Mouse (Mus musculus) neural tube, embryonic 11.5 days (tissue): ENCODE measurements at regions not wholly inside any gene's neighbourhood (a gene's known extent, or its start where the extent isn't known, plus 50 kb on each side); places are given as distances from the start of the nearest gene placed in this dataset.

Experiments
- ATAC-seq: fragments of 200-750 bp; cut with Nextera tagmentation; 2 replicates; pipeline ENCODE4 v1.8.0; 2017; ENCODE audit warnings: moderate number of reproducible peaks, mild to moderate bottlenecking, moderate TSS enrichment, moderate library complexity; ENCODE audit not compliant: insufficient read depth, low FRiP score, low TSS enrichment
- DNase-seq: peaks from one replicate; pipeline ENCODE4 v3.0.0-alpha.2; 2015; ENCODE audit warnings: low spot score
- H3K27ac ChIP-seq: fragments of 300-500 bp; sonication (generic); 2 replicates; pipeline ENCODE4 v1.5.1; 2014; ENCODE audit warnings: low read depth, mild to moderate bottlenecking, low read length
- H3K27me3 ChIP-seq: fragments of 300-500 bp; sonication (generic); 2 replicates; pipeline ENCODE4 v1.6.1; 2014; ENCODE audit warnings: mild to moderate bottlenecking, low read length, mixed read lengths; ENCODE audit not compliant: control insufficient read depth, insufficient read depth
- H3K36me3 ChIP-seq: fragments of 300-500 bp; sonication (generic); 2 replicates; pipeline ENCODE4 v1.6.1; 2014; ENCODE audit warnings: mild to moderate bottlenecking, low read length, moderate library complexity, mixed read lengths; ENCODE audit not compliant: control insufficient read depth, insufficient read depth
- H3K4me1 ChIP-seq: fragments of 300-500 bp; sonication (generic); 2 replicates; pipeline ENCODE4 v1.6.1; 2014; ENCODE audit warnings: low read length, mixed read lengths; ENCODE audit not compliant: control insufficient read depth, insufficient read depth
- H3K4me2 ChIP-seq: fragments of 300-500 bp; sonication (generic); 2 replicates; pipeline ENCODE4 v1.6.1; 2014; ENCODE audit warnings: low read depth, mild to moderate bottlenecking, moderate library complexity
- H3K4me3 ChIP-seq: fragments of 300-500 bp; sonication (generic); 2 replicates; pipeline ENCODE4 v1.5.1; 2014; ENCODE audit warnings: low read depth, low read length
- H3K9ac ChIP-seq: fragments of 300-500 bp; sonication (generic); 2 replicates; pipeline ENCODE4 v1.6.1; 2014; ENCODE audit warnings: mild to moderate bottlenecking, low read length
- H3K9me3 ChIP-seq: fragments of 300-500 bp; sonication (generic); 2 replicates; pipeline ENCODE4 v1.6.1; 2016; ENCODE audit warnings: low read length; ENCODE audit not compliant: control insufficient read depth
- WGBS: fragments of 180-500 bp; shearing (Covaris S2); extraction: QIAGEN DNeasy Blood & Tissue Kit; methylation state at CpG from one replicate; pipeline ENCODE4 v1.1.7; 2014; 5-methylcytosine and 5-hydroxymethylcytosine counted together

- H3K36me3 ChIP-seq = no peaks in the 10 kb centered on the region
- ATAC-seq = no peak
- WGBS = 69% methylated on average over 1 of the region's 1 CpGs
Measured at GRCm38 (mm10) chr5:126217746-126218145, 686.2 kb downstream of the Tmem132b start.

GRCm38 (mm10) chr5:126223696-126224095 is 692.1 kb downstream of the Tmem132b start:
- no peak for ATAC-seq
- 0 out of 2 replicates have a peak, but pooled peaks cover 2% of the 10 kb centered on the region for H3K27me3 ChIP-seq
- no peaks in the 10 kb centered on the region for H3K36me3 ChIP-seq
- H3K9me3 ChIP-seq = no peaks in the 10 kb centered on the region
- H3K27ac ChIP-seq = no peak overlapping the region
- H3K4me2 ChIP-seq = no peak overlapping the region
- no peaks in the 10 kb centered on the region for H3K4me1 ChIP-seq
- DNase-seq = no peak
- WGBS = 94% methylated on average over 3 of the region's 3 CpGs
- H3K4me3 ChIP-seq = no peak overlapping the region
- H3K9ac ChIP-seq = no peak overlapping the region

More at GRCm38 (mm10) chr5:126217746-126218145, 686.2 kb downstream of the Tmem132b start:
- no peak for DNase-seq
- Histone ChIP-seq H3K27ac (no peak overlapping the region), H3K9me3 (no peaks in the 10 kb centered on the region), H3K4me1 (no peaks in the 10 kb centered on the region), H3K4me3 (no peak overlapping the region), H3K27me3 (0 out of 2 replicates have a peak, but pooled peaks cover 2% of the 10 kb centered on the region), H3K4me2 (no peak overlapping the region), H3K9ac (no peak overlapping the region)

- DNase-seq (no peak), ATAC-seq (no peak)
- no peak overlapping the region for H3K4me2 ChIP-seq
- 68% methylated on average over 4 of the region's 4 CpGs for WGBS
- H3K27me3 ChIP-seq = no peaks in the 10 kb centered on the region
- no peak overlapping the region for H3K9ac ChIP-seq
- H3K4me1 ChIP-seq = no peaks in the 10 kb centered on the region
- H3K9me3 ChIP-seq = no peaks in the 10 kb centered on the region
- H3K36me3 ChIP-seq = no peaks in the 10 kb centered on the region
- H3K4me3 ChIP-seq = no peak overlapping the region
- no peak overlapping the region for H3K27ac ChIP-seq
Measured at GRCm38 (mm10) chr5:126230768-126231167, 699.2 kb downstream of the Tmem132b start.

GRCm38 (mm10) chr5:126238071-126238470 is 706.5 kb downstream of the Tmem132b start:
- Histone ChIP-seq H3K27ac (no peak overlapping the region), H3K4me1 (no peaks in the 10 kb centered on the region)
- DNase-seq = no peak

GRCm38 (mm10) chr5:126245776-126246175 is 714.2 kb downstream of the Tmem132b start:
- Histone ChIP-seq H3K4me1 (no peaks in the 10 kb centered on the region), H3K9ac (no peak overlapping the region), H3K27ac (no peak overlapping the region), H3K4me2 (no peak overlapping the region), H3K36me3 (no peaks in the 10 kb centered on the region), H3K4me3 (no peak overlapping the region), H3K9me3 (no peaks in the 10 kb centered on the region), H3K27me3 (no peaks in the 10 kb centered on the region)
- DNase-seq (no peak), ATAC-seq (no peak)
- 87% methylated on average over 2 of the region's 2 CpGs for WGBS

More at GRCm38 (mm10) chr5:126238071-126238470, 706.5 kb downstream of the Tmem132b start:
- no peak for ATAC-seq
- H3K9me3 ChIP-seq = no peaks in the 10 kb centered on the region
- no peaks in the 10 kb centered on the region for H3K36me3 ChIP-seq
- 72% methylated on average over 3 of the region's 3 CpGs for whole genome bisulfite sequencing
- H3K27me3 ChIP-seq = no peaks in the 10 kb centered on the region
- no peak overlapping the region for H3K9ac ChIP-seq
- H3K4me3 ChIP-seq = no peak overlapping the region
- H3K4me2 ChIP-seq = no peak overlapping the region

GRCm38 (mm10) chr5:126250331-126250730 is 718.8 kb downstream of the Tmem132b start:
- 27% methylated on average over 1 of the region's 1 CpGs for WGBS
- no peaks in the 10 kb centered on the region for H3K36me3 ChIP-seq
- H3K9me3 ChIP-seq = no peaks in the 10 kb centered on the region
- no peak for ATAC-seq
- no peak overlapping the region for H3K4me3 ChIP-seq
- no peaks in the 10 kb centered on the region for H3K4me1 ChIP-seq
- H3K9ac ChIP-seq = no peak overlapping the region
- H3K27ac ChIP-seq = no peak overlapping the region
- no peaks in the 10 kb centered on the region for H3K27me3 ChIP-seq
- DNase-seq = no peak
- H3K4me2 ChIP-seq = no peak overlapping the region

- Histone ChIP-seq H3K27me3 (no peaks in the 10 kb centered on the region), H3K9ac (no peak overlapping the region), H3K4me2 (no peak overlapping the region), H3K27ac (no peak overlapping the region), H3K9me3 (no peaks in the 10 kb centered on the region), H3K36me3 (no peaks in the 10 kb centered on the region), H3K4me1 (no peaks in the 10 kb centered on the region), H3K4me3 (no peak overlapping the region)
- no peak for DNase-seq
- ATAC-seq = no peak
- 91% methylated on average over 1 of the region's 1 CpGs for WGBS
Measured at GRCm38 (mm10) chr5:126254661-126255060, 723.1 kb downstream of the Tmem132b start.

- 74% methylated on average over 5 of the region's 5 CpGs for WGBS
- H3K27ac ChIP-seq = no peak overlapping the region
Measured at GRCm38 (mm10) chr5:126257860-126258259, 726.3 kb downstream of the Tmem132b start.

GRCm38 (mm10) chr5:126266471-126266870 is 734.9 kb downstream of the Tmem132b start:
- Histone ChIP-seq H3K4me1 (no peaks in the 10 kb centered on the region), H3K4me2 (no peak overlapping the region), H3K27ac (no peak overlapping the region), H3K4me3 (no peak overlapping the region), H3K27me3 (no peaks in the 10 kb centered on the region), H3K9ac (no peak overlapping the region), H3K9me3 (no peaks in the 10 kb centered on the region), H3K36me3 (no peaks in the 10 kb centered on the region)
- ATAC-seq (no peak), DNase-seq (no peak)
- 86% methylated on average over 2 of the region's 2 CpGs for WGBS

More at GRCm38 (mm10) chr5:126257860-126258259, 726.3 kb downstream of the Tmem132b start:
- Histone ChIP-seq H3K27me3 (no peaks in the 10 kb centered on the region), H3K4me3 (no peak overlapping the region), H3K36me3 (no peaks in the 10 kb centered on the region), H3K4me2 (no peak overlapping the region), H3K9ac (no peak overlapping the region), H3K9me3 (no peaks in the 10 kb centered on the region), H3K4me1 (no peaks in the 10 kb centered on the region)
- DNase-seq (no peak), ATAC-seq (no peak)
